Mouse (Mus musculus): ENCODE data around the gene Gm20605.
A peak's percentile ranks its signal among the peaks of the same experiment; 100 is the strongest.
"Not testable (repeated sequence)": the region's sequence is repeated elsewhere in the genome, so short reads cannot be mapped to it uniquely, and the experiment has no call there.

Gene Gm20605

GRCm38 (mm10) chr5:137613550-137613949, 15.4 kb upstream of the Gm20605 start, which contains the start of gene Pcolce:
Gene Pcolce (minus strand): TSS chr5:137613784.
- DNase-seq = no peak

DNA sequence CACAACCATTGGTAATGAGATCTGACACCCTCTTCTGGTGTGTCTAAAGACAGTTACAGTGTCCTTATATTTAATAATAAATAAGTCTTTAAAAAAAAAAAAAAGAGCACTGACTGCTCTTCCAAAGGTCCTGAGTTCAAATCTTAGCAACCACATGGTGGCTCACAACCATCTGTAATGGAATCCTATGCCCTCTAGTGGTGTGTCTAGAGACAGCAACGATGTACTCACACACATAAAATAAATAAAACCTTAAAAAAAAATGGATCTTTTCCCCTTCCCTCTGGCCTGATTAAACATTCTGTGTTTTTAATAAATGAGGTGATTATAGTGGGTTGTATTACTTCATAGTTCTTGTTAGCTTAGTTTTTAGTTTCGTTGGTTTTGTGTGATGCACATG, 14.1 kb upstream of the Gm20605 start:
- DNase-seq = not testable (repeated sequence)

DNA sequence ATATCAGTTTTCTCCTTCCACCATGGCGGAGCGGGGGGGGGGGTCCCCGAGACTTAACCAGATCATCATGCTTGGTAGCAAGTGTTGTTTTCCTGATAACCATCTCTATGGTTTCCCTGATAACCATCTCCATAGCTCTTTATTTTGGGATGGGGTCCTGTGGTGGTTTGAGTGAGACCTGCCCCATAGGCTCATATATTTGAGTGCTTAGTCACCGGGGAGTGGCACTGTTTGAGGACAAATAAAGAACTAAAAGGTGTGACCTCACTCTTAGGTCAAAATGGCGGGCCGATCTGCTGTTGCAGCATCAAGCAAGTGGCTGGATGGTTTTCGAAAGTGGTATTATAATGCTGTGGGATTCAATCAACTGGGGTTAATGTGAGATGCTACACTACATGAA, 13.6 kb upstream of the Gm20605 start:
- DNase-seq = no peak

- DNase-seq = no peak
These were observed 4.9 kb upstream of the Gm20605 start for GRCm38 (mm10) chr5:137623937-137624530.

DNA sequence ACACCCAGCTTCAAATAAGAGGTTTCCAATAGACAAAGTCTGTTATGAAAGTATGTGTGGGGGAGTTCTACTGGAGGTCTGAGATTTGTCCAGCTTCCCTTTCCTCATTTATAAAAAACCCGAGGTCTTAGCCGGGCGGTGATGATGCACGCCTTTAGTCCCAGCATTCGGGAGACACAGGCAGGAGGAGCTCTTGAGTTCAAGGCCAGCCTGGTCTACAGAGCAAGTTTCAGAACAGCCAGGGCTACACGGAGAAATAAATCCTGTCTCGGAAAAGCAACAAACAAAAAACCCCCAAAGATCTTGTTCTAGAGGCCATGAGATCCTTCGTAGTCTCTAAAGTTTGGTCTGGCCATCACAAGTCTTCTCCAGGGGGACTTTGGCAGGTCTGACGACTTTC, 984 bp upstream of the Gm20605 start:
- no peak for DNase-seq

DNA sequence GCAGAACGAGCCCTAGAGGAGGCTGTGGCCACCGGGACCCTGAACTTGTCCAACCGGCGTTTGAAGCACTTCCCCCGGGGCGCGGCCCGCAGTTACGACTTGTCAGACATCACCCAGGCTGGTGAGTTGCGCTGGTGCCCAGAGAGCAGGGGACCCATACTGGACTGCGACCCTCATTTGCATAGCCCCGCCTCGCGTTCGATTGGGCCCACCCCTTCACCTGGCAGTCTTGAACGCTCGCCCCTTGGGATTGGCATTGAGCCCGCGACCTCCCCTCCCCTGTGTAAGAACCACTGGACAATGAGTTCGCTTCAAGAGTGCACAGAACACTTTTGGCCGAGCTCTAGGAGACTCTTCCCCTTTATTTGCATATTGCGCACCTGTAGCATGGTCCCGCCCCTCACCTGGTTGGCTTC, 339 bp downstream of the Gm20605 start:
- DNase-seq = peak; percentile 68

DNA sequence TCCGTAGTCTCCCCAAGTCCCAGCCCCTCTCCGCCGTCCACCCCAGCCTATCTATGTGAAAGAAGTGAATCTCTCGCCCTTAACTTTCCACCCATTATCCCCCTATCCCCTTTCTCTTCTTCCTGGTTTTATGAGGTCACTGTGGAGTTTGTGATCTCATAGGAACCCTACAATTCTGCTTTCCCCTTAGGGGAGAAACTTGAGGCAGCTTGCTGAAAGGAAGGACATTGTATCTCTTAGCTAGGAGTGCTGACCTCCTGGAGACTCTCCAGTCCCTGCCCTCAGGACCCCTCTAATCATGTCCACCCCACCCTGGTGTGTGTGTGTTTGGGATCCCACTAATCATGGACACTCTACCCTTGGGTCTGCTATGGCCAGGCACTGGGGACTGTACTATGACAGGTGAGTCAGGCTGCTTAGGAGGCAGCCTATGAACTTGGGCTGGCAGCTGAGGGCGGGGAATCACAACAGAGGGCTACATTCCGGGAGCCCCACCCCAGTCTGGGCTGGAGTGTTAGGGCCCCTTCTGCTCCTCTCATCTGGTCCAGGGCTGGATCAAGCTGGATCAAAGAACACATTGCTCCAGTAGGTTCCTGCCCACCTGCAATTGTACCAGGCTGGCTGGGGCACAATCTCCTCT, 1.1 kb downstream of the Gm20605 start:
- DNase-seq = no peak

DNA sequence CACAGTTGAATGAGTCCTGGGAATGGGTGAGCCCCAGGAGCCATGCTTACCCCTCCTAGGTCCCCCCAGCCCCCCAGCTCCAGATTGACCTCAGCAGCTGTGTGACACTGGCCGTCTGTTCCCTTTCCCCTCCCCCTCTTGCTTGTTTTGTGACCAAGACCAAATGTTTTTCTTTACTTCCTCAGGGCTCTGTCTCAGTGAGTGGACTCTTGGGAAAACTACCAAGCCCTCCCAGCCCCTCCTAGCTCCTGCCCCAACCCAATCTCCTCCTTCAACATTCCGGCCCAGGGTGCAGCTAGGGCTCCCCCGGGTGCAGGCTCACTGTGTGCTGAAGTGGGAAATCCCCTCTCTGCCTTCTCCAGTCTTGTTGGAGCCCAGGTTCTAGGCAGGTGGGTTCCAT, 1.6 kb downstream of the Gm20605 start:
- DNase-seq = no peak

DNA sequence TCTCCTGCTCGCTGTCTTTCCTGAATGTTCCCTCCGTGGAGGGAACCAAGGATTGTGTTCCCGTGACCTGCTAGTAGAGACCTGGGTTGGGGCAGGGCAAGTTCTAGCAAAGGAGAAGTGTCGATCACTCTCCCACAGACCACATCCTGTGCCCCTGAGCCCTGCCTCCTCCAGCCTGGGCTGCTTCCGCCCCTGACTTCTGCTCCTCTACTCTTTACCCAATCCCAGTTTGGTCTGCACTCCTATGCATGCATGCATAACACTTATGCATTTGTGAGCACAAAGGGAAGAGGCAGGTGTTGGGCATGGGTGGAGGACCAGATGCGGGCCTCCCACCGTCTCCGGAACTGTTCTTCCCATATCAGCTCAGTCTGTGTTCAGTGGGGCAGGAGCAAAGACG, 2.2 kb downstream of the Gm20605 start:
- DNase-seq = no peak

DNA sequence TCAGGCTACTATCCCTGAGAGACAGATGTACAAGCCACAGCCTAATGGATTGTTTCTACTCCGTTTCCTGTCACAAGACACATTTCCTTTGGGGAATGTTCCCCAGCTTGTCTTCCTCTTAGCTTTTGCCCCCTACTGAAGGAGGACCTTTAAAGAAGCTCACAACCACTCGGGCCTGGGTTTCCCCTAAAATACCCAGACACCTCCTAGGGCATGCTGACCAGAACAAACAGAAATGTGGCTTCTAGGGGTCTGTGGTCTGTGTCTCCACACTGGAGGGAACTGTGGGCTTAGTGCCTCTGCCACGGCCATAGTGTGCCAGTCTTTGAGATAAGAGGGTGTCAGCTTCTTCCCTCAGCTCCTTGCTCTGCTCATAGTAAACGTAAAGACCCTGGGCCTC, 2.6 kb downstream of the Gm20605 start:
- no peak for DNase-seq

DNA sequence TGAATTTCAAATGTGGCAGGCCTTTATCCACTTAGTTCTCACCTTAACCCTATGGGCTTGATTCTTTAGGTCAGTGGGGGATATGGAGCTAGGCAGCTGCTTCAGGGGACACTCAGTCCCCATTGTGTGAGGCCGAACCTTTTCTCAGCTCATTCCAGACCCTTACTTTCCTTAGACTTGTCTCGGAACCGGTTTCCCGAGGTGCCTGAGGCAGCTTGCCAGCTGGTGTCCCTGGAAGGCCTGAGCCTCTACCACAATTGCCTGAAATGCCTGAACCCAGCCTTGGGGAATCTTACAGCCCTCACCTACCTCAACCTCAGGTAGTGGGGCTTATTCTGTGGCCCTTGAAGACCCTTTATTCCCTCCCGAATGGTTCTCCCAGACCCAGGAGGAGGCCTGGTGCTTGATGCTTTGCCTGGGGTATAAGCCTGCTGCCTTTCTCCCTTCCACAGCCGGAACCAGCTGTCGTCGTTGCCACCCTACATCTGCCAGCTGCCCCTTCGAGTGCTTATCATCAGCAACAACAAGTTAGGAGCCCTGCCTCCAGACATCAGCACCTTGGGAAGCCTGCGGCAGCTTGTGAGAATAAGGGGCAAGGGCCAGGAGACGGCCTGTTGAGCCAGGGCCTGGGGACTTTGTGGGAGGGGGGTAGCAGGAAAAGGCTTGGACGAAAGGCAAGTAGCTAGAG, 4.6 kb downstream of the Gm20605 start:
- no peak for DNase-seq

- DNase-seq = no peak
These were observed 10.5 kb downstream of the Gm20605 start for GRCm38 (mm10) chr5:137639472-137639871.

DNA sequence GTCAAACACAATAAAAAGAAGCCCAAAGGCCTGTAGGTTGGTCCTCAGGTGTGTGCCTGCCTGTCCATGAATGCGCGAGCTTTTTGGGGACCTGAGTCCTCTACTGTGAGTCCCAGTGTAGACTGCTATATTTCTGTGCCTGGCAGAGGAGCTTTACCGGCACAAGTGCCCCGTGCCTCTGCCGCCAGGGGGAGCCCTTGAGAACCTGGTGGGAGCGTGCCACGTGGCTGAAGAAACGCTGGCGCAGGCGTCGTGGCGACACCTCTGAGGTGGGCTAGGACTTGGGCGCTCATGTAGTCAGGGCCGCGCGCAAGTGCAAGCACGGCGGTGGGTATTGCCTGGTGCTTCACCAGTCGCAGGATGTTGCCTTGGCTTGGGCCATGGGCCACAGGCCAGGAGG, 12.1 kb downstream of the Gm20605 start, which contains the start of gene Sap25:
Sap25 (plus strand) TSS at position 281 of the 400 bp plus-strand sequence.
- no peak for DNase-seq

GRCm38 (mm10) chr5:137642886-137643285, 13.9 kb downstream of the Gm20605 start:
- no peak for DNase-seq

DNA sequence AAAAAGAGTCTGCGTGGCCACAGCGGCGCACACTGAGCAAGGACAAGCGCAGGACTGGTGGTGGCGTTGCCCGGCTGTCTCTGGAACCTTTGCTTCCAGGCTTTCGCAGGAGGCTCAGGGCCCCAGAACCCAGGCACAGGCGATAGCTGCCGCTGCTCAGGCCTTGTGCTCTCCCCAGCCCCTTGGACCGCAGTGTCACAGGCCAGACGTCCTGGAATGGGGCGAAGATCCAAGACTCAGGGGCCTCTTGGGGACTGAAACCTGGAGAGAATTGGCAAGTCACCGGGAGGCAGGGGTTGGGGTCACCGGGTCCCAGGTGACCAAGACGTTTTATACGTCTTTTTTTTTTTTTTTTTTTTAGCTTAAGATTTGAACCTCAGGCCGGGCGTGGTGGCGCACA, 15.5 kb downstream of the Gm20605 start:
- DNase-seq = no peak

DNA sequence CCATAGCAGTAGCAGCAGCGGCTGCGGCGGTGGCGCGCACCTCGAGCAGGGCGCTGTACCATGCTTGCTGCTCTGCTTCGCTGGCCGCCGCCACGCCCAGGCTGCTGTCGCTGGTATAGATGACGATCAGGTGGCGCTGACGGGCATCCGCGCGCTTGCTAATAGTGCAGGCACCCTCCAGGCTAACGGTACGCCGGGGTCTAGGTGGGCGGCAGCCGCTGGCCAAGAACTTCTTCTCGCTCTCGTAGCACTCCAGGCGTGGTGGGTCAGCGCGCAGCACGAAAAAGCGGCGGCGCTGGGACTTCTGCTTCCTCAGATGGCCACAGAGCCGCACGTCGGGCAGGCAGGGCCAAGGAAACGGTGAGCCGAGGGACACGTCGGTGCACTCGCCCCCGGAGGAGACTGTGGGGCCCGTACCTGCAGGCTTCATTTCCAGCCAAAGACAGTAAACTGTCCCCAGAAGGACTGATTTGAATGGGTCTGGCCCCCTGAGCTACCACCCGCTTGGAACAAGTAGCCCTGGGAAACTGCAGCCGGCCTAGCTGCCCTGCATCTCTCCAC, 16.2 kb downstream of the Gm20605 start:
- DNase-seq = no peak

DNA sequence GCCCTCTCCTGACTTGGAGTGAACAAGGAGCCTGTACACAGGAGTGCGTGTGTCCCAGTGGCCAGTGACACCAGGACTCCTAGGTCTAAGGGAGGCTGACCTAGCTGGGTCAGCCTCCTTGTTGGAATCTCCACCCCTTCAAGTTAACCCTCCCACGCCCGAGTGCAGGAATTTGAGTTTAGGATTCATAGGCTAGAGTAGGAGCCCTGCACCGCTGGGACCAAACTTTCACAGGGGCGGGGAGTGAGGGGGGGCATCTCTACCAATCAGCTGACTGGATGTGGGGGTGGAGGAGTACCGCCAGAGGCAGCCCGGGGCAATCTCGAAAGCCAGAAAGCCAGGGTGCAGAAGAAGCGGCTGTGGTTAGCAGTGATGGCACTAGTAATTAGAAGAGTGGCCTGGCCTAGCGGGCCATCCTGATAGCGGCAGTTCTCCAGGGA, 16.7 kb downstream of the Gm20605 start, which contains the start of gene Irs3:
Irs3 (minus strand) TSS at position 63 of the 440 bp plus-strand sequence.
- DNase-seq = no peak

- no peak for DNase-seq
These were observed 19.0 kb downstream of the Gm20605 start for GRCm38 (mm10) chr5:137647827-137648601.

DNA sequence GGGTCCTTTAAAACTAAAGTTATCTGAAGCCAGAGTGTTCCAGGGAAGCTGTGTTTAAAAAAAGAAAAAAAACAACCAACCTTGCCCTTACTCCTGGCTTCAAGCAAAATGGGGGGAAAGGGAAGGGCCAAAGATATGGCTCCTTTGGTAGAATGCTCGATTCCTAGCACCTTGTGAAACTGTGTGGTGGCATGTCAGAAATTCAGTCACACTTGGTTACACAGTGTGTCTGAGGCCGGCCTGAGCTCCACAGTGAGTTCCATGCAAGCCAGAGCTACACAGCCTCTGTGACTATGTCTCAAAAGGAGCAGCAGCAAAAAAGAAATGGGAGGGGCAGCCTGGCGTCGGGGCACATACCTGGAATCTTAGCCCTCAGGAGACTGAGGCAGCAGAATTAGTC, 20.3 kb downstream of the Gm20605 start:
- DNase-seq = no peak

DNA sequence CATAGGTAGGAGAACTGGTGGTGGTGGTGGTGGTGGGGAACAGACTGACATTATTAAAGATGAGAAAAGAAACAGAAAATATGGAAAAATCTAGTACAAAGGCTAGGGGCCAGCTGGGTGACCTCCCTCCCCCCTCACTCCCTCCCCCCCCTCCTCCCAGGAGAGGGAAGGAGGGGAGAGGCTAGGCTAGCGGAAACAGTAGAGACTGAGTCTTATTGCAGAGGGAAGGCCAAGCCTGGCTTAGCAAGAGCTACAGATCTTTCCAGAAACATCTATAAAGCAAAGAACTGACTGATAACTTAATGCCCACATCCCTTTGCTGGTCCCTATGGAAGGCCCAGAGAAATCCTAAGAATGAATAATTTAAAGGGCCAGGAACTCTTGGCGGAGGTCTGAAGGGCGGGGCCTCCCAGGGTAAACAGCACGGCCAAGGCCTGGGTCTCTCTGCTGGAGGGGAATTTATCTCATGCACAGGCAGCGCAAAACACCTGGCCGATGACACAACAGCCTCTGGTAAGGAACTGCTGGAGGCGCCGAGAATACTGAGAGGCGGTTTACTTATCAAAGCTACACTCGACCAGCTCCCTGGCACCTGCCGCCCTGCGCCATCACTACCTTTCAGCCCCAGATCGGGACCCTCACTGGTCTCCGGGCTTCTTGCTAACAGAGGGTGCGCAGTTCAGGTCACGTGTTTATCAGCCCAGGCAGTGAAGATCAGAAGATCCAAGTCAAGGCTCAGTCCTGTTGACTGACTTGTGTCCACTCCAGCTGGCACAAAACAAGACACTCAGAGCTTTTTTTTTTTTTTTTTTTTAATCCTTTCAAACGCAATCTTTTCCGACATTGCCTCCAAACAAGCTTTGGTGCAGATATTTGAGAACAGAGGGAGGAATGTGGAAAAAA, 20.9 kb downstream of the Gm20605 start:
- no peak for DNase-seq

DNA sequence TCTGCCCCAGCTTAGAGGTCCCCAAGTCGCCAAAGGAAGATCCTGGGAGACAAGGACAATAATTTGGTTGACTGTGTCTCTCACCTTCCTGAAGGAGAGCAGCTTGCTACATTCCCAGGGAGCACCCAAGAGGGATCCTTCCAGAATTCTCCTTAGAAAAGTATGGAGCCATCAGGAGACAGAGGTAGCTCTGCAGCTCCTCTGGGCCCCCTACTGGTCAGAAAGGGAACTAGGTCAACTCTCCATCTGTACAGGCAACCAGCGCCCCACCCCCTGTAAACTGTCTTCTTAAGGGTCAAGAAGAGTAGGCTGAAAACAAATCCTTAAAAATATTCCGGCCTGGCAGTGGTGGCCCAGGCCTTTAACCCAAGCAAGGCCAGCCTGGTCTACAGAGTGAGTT, 23.5 kb downstream of the Gm20605 start:
- DNase-seq = peak; percentile 71

- DNase-seq = no peak
These were observed 24.4 kb downstream of the Gm20605 start for GRCm38 (mm10) chr5:137653366-137653765.
